Mouse (Mus musculus) embryonic fibroblast, embryonic 13.5 days (primary cell): ENCODE results near the gene Lao1.

Source experiments
- CTCF ChIP-seq: IDR thresholded peaks from 2 replicates; pipeline ENCODE4 v1.5.1; 2011; ENCODE audit warnings: mild to moderate bottlenecking, control low read depth, low read length, moderate library complexity, borderline replicate concordance; ENCODE audit not compliant: insufficient read depth
- POLR2A ChIP-seq: IDR thresholded peaks from 2 replicates; pipeline ENCODE4 v1.6.1; 2011; ENCODE audit warnings: low read depth, mild to moderate bottlenecking, control low read depth, low read length, moderate library complexity

DNA sequence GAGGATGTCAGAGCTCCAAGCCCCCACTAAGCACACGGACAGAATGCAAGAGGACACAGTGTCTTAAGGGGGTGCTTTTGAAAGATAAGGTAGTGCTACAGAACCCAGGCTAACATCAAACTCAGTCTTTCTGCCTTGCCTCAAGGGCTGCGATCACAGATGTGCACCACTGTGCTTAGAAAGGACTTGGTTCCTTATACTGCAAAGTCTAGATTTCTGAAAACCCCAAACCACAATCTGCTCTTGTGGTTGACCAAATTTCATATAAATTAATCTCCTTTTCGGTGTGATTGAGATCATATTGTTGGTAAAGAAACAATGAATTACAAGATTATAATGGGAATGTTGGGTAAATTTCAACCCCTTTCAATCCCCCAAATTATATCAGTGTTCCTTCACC, 41.1 kb downstream of the Lao1 start:
- TF ChIP-seq CTCF: no peak
- no peak for TF ChIP-seq POLR2A
